Mouse (Mus musculus): ENCODE results near the gene Zfp11.

Zfp11 gene

DNA sequence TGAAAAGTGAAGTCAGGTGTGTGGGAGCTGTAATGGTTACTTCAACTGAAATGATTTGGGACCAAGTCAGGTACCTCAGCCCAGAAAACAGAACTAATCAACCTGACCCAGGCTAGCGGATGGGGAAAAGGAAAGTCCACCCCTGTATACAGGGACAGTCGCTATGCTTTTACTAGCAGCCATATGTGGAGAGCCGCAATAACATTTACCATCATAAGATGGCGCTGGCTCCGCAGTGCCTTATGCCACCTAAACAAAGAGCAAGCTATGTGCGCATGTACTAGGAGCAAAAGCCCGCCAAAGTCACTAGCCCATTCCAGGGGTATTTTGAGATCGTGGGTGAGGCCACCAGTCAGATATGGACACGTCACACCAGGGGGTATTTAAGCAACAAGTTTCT is 49.3 kb downstream of the Zfp11 start:
- peak in 1 of 2 experiments; percentile 49 for DNase-seq (ENCODE audit: inconsistent age in 2 of 2, low spot score in 1 of 2)

DNA sequence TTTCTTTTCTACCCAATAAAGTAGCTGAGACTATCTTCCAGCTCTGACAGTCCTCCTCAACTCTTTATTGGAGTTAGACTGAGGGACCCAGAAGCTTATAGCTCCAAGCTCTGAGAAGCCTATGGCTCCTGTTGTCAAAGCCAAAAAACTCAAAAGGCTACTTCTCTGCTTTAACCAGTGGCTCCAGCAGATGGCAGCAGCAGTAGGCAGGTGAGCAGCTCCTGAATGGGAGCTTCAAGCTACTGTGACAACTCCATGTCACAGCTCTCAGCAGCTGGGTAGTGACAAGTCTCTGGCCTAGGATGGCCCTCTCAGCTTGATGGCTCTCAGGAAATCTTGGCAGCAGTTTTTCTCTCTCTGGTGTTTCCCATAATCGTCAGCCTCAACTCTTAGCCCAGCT is 58.8 kb downstream of the Zfp11 start:
- peak; percentile 68 to 89 for DNase-seq (ENCODE audit: inconsistent age in 2 of 2, low spot score in 1 of 2)

- DNase-seq (ENCODE audit: inconsistent age in 2 of 2, low spot score in 1 of 2): no peak
Observed at GRCm38 (mm10) chr5:129607476-129607875, 62.4 kb downstream of the Zfp11 start.

Measured in adrenal gland, adult (tissue).